Mouse (Mus musculus): ENCODE data around the gene Gpr183. TPM values are rescaled to one million over a fixed set of nuclear protein-coding genes. Genes with fewer than 3 reads are reported as not detected.

The Gpr183 gene
- total and polyA plus RNA-seq, 3 experiments: 0.04 to 0.06 TPM; not detected in 1

GRCm38 (mm10) chr14:121973114-121973513 lies 8.1 kb upstream of the Gpr183 start:
- no peak overlapping the region for H3K4me3 ChIP-seq (ENCODE audit: control insufficient read depth in 1 of 2, insufficient read depth in 1 of 2, low read depth in 2 of 2, low read length in 2 of 2)

GRCm38 (mm10) chr14:121970402-121970801 lies 5.4 kb upstream of the Gpr183 start:
- H3K27ac ChIP-seq (ENCODE audit: control insufficient read depth, low read depth, low read length): no peak overlapping the region
- DNase-seq (ENCODE audit: low read depth, low spot score): no peak
- no peaks in the 10 kb centered on the region for H3K4me1 ChIP-seq (ENCODE audit: control insufficient read depth in 1 of 2, insufficient read depth in 2 of 2, low read length in 2 of 2)
- H3K27me3 ChIP-seq (ENCODE audit: control insufficient read depth in 1 of 2, insufficient read depth in 2 of 2, low read length in 2 of 2): no peaks in the 10 kb centered on the region
- no peaks in the 10 kb centered on the region for H3K79me2 ChIP-seq (ENCODE audit: control insufficient read depth, insufficient read depth, low read length, poor library complexity)
- no peak overlapping the region for H3K4me3 ChIP-seq (ENCODE audit: control insufficient read depth in 1 of 2, insufficient read depth in 1 of 2, low read depth in 2 of 2, low read length in 2 of 2)
- no peaks in the 10 kb centered on the region for H3K9me3 ChIP-seq (replicated peaks; ENCODE audit: insufficient read depth, low read length)
- TF ChIP-seq MYC (IDR thresholded peaks at IDR 0.05; ENCODE audit: low read depth, low read length) (no peak), UBTF (IDR thresholded peaks at IDR 0.05; ENCODE audit: borderline replicate concordance, insufficient read depth, low read depth, low read length) (no peak), NELFE (IDR thresholded peaks at IDR 0.05; ENCODE audit: low read depth, low read length) (no peak), NRF1 (IDR thresholded peaks at IDR 0.05; ENCODE audit: insufficient read depth, low read depth, low read length, poor library complexity, severe bottlenecking) (no peak), ELF1 (IDR thresholded peaks at IDR 0.05; ENCODE audit: low read depth, low read length) (no peak), GABPA (IDR thresholded peaks at IDR 0.05; ENCODE audit: low read depth, low read length) (no peak), MAX (IDR thresholded peaks at IDR 0.05; ENCODE audit: low read length) (no peak)
- peaks cover 0 to 1% of the 10 kb centered on the region in 2 experiments; a peak in 1 of 4 replicates for H3K36me3 ChIP-seq (ENCODE audit: control insufficient read depth in 1 of 2, insufficient read depth in 2 of 2, low read length in 2 of 2)
- H3K9ac ChIP-seq (ENCODE audit: control insufficient read depth, low read depth, low read length, poor library complexity, severe bottlenecking): no peak overlapping the region

More at GRCm38 (mm10) chr14:121973114-121973513, 8.1 kb upstream of the Gpr183 start:
- Histone ChIP-seq H3K9ac (ENCODE audit: control insufficient read depth, low read depth, low read length, poor library complexity, severe bottlenecking) (no peak overlapping the region), H3K9me3 (replicated peaks; ENCODE audit: insufficient read depth, low read length) (no peaks in the 10 kb centered on the region), H3K27me3 (ENCODE audit: control insufficient read depth in 1 of 2, insufficient read depth in 2 of 2, low read length in 2 of 2) (no peaks in the 10 kb centered on the region), H3K79me2 (ENCODE audit: control insufficient read depth, insufficient read depth, low read length, poor library complexity) (no peaks in the 10 kb centered on the region), H3K27ac (ENCODE audit: control insufficient read depth, low read depth, low read length) (no peak overlapping the region), H3K36me3 (ENCODE audit: control insufficient read depth in 1 of 2, insufficient read depth in 2 of 2, low read length in 2 of 2) (peaks cover 0 to 1% of the 10 kb centered on the region in 2 experiments; a peak in 1 of 4 replicates), H3K4me1 (ENCODE audit: control insufficient read depth in 1 of 2, insufficient read depth in 2 of 2, low read length in 2 of 2) (no peaks in the 10 kb centered on the region)
- no peak for DNase-seq (ENCODE audit: low read depth, low spot score)
- TF ChIP-seq ZKSCAN1 (IDR thresholded peaks at IDR 0.05; ENCODE audit: low read depth, low read length): no peak
- no peak for TF ChIP-seq NRF1 (IDR thresholded peaks at IDR 0.05; ENCODE audit: insufficient read depth, low read depth, low read length, poor library complexity, severe bottlenecking)
- no peak for TF ChIP-seq MAX (IDR thresholded peaks at IDR 0.05; ENCODE audit: low read length)

GRCm38 (mm10) chr14:121967095-121967494 lies 2.1 kb upstream of the Gpr183 start:
- Histone ChIP-seq H3K27ac (ENCODE audit: control insufficient read depth, low read depth, low read length) (no peak overlapping the region), H3K4me3 (ENCODE audit: control insufficient read depth in 1 of 2, insufficient read depth in 1 of 2, low read depth in 2 of 2, low read length in 2 of 2) (no peak overlapping the region), H3K9ac (ENCODE audit: control insufficient read depth, low read depth, low read length, poor library complexity, severe bottlenecking) (no peak overlapping the region), H3K9me3 (replicated peaks; ENCODE audit: insufficient read depth, low read length) (no peaks in the 10 kb centered on the region), H3K79me2 (ENCODE audit: control insufficient read depth, insufficient read depth, low read length, poor library complexity) (no peaks in the 10 kb centered on the region), H3K27me3 (ENCODE audit: control insufficient read depth in 1 of 2, insufficient read depth in 2 of 2, low read length in 2 of 2) (no peaks in the 10 kb centered on the region), H3K4me1 (ENCODE audit: control insufficient read depth in 1 of 2, insufficient read depth in 2 of 2, low read length in 2 of 2) (peaks cover 3 to 17% of the 10 kb centered on the region in 2 experiments), H3K36me3 (ENCODE audit: control insufficient read depth in 1 of 2, insufficient read depth in 2 of 2, low read length in 2 of 2) (peaks cover 0 to 20% of the 10 kb centered on the region in 2 experiments; a peak in 2 of 4 replicates)
- no peak for TF ChIP-seq ZNF384 (IDR thresholded peaks at IDR 0.05; ENCODE audit: low read depth, low read length)
- TF ChIP-seq USF2 (IDR thresholded peaks at IDR 0.05; ENCODE audit: borderline replicate concordance in 1 of 2, insufficient read depth in 1 of 2, low read depth in 1 of 2, low read length in 2 of 2): no peak
- TF ChIP-seq UBTF (IDR thresholded peaks at IDR 0.05; ENCODE audit: borderline replicate concordance, insufficient read depth, low read depth, low read length): no peak
- TF ChIP-seq POLR2AphosphoS2 (IDR thresholded peaks at IDR 0.05; ENCODE audit: low read length): no peak
- no peak for TF ChIP-seq SIN3A (IDR thresholded peaks at IDR 0.05; ENCODE audit: low read length)
- no peak for TF ChIP-seq CHD1 (IDR thresholded peaks at IDR 0.05; ENCODE audit: low read depth, low read length)
- no peak for TF ChIP-seq NRF1 (IDR thresholded peaks at IDR 0.05; ENCODE audit: insufficient read depth, low read depth, low read length, poor library complexity, severe bottlenecking)
- TF ChIP-seq RAD21 (IDR thresholded peaks at IDR 0.05; ENCODE audit: low read depth, low read length): no peak
- no peak for TF ChIP-seq TCF12 (IDR thresholded peaks at IDR 0.05; ENCODE audit: low read depth, low read length)
- no peak for TF ChIP-seq SMC3 (IDR thresholded peaks at IDR 0.05; ENCODE audit: low read depth, low read length)
- no peak for TF ChIP-seq MYB (IDR thresholded peaks at IDR 0.05; ENCODE audit: low read depth, low read length)
- no peak for TF ChIP-seq JUND (IDR thresholded peaks at IDR 0.05; ENCODE audit: low read depth, low read length)
- no peak for TF ChIP-seq MYC (IDR thresholded peaks at IDR 0.05; ENCODE audit: low read depth, low read length)
- TF ChIP-seq ZC3H11A (IDR thresholded peaks at IDR 0.05; ENCODE audit: low read depth, low read length): no peak
- TF ChIP-seq GATA1 (IDR thresholded peaks at IDR 0.05; ENCODE audit: low read depth, low read length): no peak
- no peak for TF ChIP-seq MAX (IDR thresholded peaks at IDR 0.05; ENCODE audit: low read length)
- no peak for TF ChIP-seq MAZ (IDR thresholded peaks at IDR 0.05; ENCODE audit: low read depth, low read length)
- TF ChIP-seq GABPA (IDR thresholded peaks at IDR 0.05; ENCODE audit: low read depth, low read length): no peak
- DNase-seq (ENCODE audit: low read depth, low spot score): no peak

All from MEL (cell line).